In genomic region chr8:11557768-11558629, GRCm38 (mm10) we compare ENCODE assay signal across 7 mouse cellular contexts. TPM values are rescaled to one million over a fixed set of nuclear protein-coding genes. Genes with fewer than 3 reads are reported as not detected.
DNase-seq lines count a peak whose midpoint lies in the region; ATAC-seq lines count a peak whose summit lies in the region.

No protein-coding gene starts in this region.

- H3K9me3 ChIP-seq in intestine, embryonic 16.5 days (ENCODE audit: control insufficient read depth, low read length): no peaks in the 10 kb centered on the region
- H3K9me3 ChIP-seq in midbrain, embryonic 11.5 days (ENCODE audit: control insufficient read depth, low read length): no peaks in the 10 kb centered on the region

- intact Hi-C loops in left cerebral cortex, postnatal 36 days (cut with DNase I): loop anchor here (2.0 to 5.0 kb wide), 3 partner anchors 44 to 169 kb away; partner anchors contain the start of genes Ankrd10 and Arhgef7

- peak overlapping the region; percentile 72 for H3K4me2 ChIP-seq in intestine, embryonic 16.5 days (ENCODE audit: low read depth, low read length)
- H3K4me2 ChIP-seq in midbrain, embryonic 11.5 days: peak overlapping the region; percentile 78

- peak overlapping the region; percentile 100 for H3K27ac ChIP-seq in intestine, embryonic 16.5 days (ENCODE audit: low read length)
- H3K27ac ChIP-seq in midbrain, embryonic 11.5 days (ENCODE audit: low read depth, low read length): peak overlapping the region; percentile 100

- H3K9ac ChIP-seq in intestine, embryonic 16.5 days (ENCODE audit: low read depth, low read length): peak overlapping the region; percentile 96
- H3K9ac ChIP-seq in midbrain, embryonic 11.5 days (ENCODE audit: low read length): peak overlapping the region; percentile 78

- peaks cover 25% of the 10 kb centered on the region for H3K4me1 ChIP-seq in intestine, embryonic 16.5 days (ENCODE audit: control insufficient read depth, insufficient read depth, low read length)
- H3K4me1 ChIP-seq in midbrain, embryonic 11.5 days (ENCODE audit: control insufficient read depth, insufficient read depth, low read length): peaks cover 11% of the 10 kb centered on the region

- H3K4me3 ChIP-seq in intestine, embryonic 16.5 days (ENCODE audit: low read length): peak overlapping the region; percentile 97
- H3K4me3 ChIP-seq in midbrain, embryonic 11.5 days (ENCODE audit: low read depth, low read length): peak overlapping the region; percentile 72

- ATAC-seq in intestine, embryonic 16.5 days: peak; percentile 83
- ATAC-seq in midbrain, embryonic 11.5 days (ENCODE audit: low FRiP score): peak; percentile 80

- DNase-seq in adrenal gland, adult 8-10 months: peak; percentile 98
- DNase-seq in embryo, embryonic 9.5 days (ENCODE audit: extremely low spot score): peak; percentile 96
- peak; percentile 90 to 97 for DNase-seq in gastrocnemius, postnatal 4 days (ENCODE audit: low spot score in 2 of 2)
- DNase-seq in left cerebral cortex, postnatal 36 days (ENCODE audit: low spot score in 2 of 2): peak; percentile 95 to 96
- DNase-seq in midbrain, embryonic 11.5 days (ENCODE audit: low spot score, missing footprints): peak; percentile 99
- peak; percentile 99 for DNase-seq in skeletal muscle tissue, adult 2 months (ENCODE audit: low read depth, low spot score)

- no peaks in the 10 kb centered on the region for H3K27me3 ChIP-seq in intestine, embryonic 16.5 days (replicated peaks; ENCODE audit: control insufficient read depth, insufficient read depth, low read length)
- no peaks in the 10 kb centered on the region for H3K27me3 ChIP-seq in midbrain, embryonic 11.5 days (ENCODE audit: control insufficient read depth, insufficient read depth, low read length)

- WGBS in intestine, embryonic 16.5 days: under 1% methylated on average over 67 of the region's 67 CpGs
- under 1% methylated on average over 67 of the region's 67 CpGs for WGBS in midbrain, embryonic 11.5 days

- peaks cover 10% of the 10 kb centered on the region for H3K36me3 ChIP-seq in intestine, embryonic 16.5 days (ENCODE audit: control insufficient read depth, insufficient read depth, low read length)
- peaks cover 6% of the 10 kb centered on the region for H3K36me3 ChIP-seq in midbrain, embryonic 11.5 days (ENCODE audit: control insufficient read depth, insufficient read depth, low read length)

RNA-seq across cellular contexts. Expression of gene Ing1, which starts 2.6 kb away (rescaled TPM):
- total RNA-seq in adrenal gland, adult 8-10 months (2022): 10 to 100 TPM; 34.0 to 42.5 (median 36.9) TPM
- 10 to 100 TPM; 39.7 to 47.8 TPM for total RNA-seq in gastrocnemius, postnatal 4 days (2021)
- 21.5 and 22.0 TPM in 2 replicates for polyA plus RNA-seq in intestine, embryonic 16.5 days (2015; fragmentation: Nextera tagmentation; extraction: Ambion mirVana)
- 10 to 100 TPM; 55.0 to 55.4 TPM for total RNA-seq in left cerebral cortex, postnatal 36 days (2021)
- 46.9 and 48.1 TPM in 2 replicates for polyA plus RNA-seq in midbrain, embryonic 11.5 days (2014; fragmentation: Nextera tagmentation; extraction: Ambion mirVana)

RNA-seq across cellular contexts. Expression of gene Cars2, which starts 7.4 kb away (rescaled TPM):
- total RNA-seq in adrenal gland, adult 8-10 months (2022): 10 to 100 TPM; 35.8 to 54.6 (median 38.9) TPM
- 10 to 100 TPM; 20.5 to 24.3 TPM for total RNA-seq in gastrocnemius, postnatal 4 days (2021)
- polyA plus RNA-seq in intestine, embryonic 16.5 days (2015; fragmentation: Nextera tagmentation; extraction: Ambion mirVana): 28.6 and 32.5 TPM in 2 replicates
- 10 to 100 TPM; 19.5 to 25.1 TPM for total RNA-seq in left cerebral cortex, postnatal 36 days (2021)
- polyA plus RNA-seq in midbrain, embryonic 11.5 days (2014; fragmentation: Nextera tagmentation; extraction: Ambion mirVana): 17.8 and 20.3 TPM in 2 replicates

Comparison
In these comparisons a context has a peak if more than half of its experiments do, and no peak if none do; other contexts are left out.
1. Peak in every context shown above with its lines: DNase-seq, ATAC-seq, H3K4me3 ChIP-seq and H3K27ac ChIP-seq.